In genomic region chr3:84582913-84583276, GRCm38 (mm10) we compare ENCODE assay signal across 8 mouse cellular contexts. TPM values are rescaled to one million over a fixed set of nuclear protein-coding genes. Genes with fewer than 3 reads are reported as not detected.
A peak's percentile ranks its signal among the peaks of the same experiment; 100 is the strongest.
DNase-seq lines count a peak whose midpoint lies in the region; ATAC-seq and TF ChIP-seq lines count a peak whose summit lies in the region.

No protein-coding gene starts in this region.

- H3K9ac ChIP-seq in heart, embryonic 16.5 days (ENCODE audit: low read length), result peak overlapping the region; percentile 87

- peak overlapping the region; percentile 73 for H3K4me2 ChIP-seq in heart, embryonic 16.5 days (ENCODE audit: low read depth, low read length)

- peak; percentile 3; the same call in 1 of the 2 replicates for ATAC-seq in heart, embryonic 16.5 days (replicated peaks; ENCODE audit: extremely low read depth, insufficient read depth, low FRiP score)
- peak; percentile 18 for ATAC-seq in Patski

- POLR2A ChIA-PET in Patski (lab: Charles Lee), result interaction anchor here (0.9 to 1.1 kb wide), 4 partner anchors 12 to 58 kb away, joined by 3 read pairs; no protein-coding TSS in a partner anchor

- in situ Hi-C loops in Patski (cut with MboI; ENCODE audit: low pct_unique_long_range_greater_than_20kb), result no loop called here

- no peaks in the 10 kb centered on the region for H3K9me3 ChIP-seq in heart, embryonic 16.5 days (replicated peaks; ENCODE audit: control insufficient read depth, low read length)
- no peaks in the 10 kb centered on the region for H3K9me3 ChIP-seq in hindbrain, embryonic 10.5 days
- no peaks in the 10 kb centered on the region for H3K9me3 ChIP-seq in megakaryocyte, embryonic 14.5 days

- peak overlapping the region; percentile 94 for H3K27ac ChIP-seq in heart, embryonic 16.5 days (ENCODE audit: low read length)
- H3K27ac ChIP-seq in hindbrain, embryonic 10.5 days, result peak overlapping the region; percentile 92

- no peaks in the 10 kb centered on the region for H3K36me3 ChIP-seq in heart, embryonic 16.5 days (ENCODE audit: control insufficient read depth, insufficient read depth)
- H3K36me3 ChIP-seq in hindbrain, embryonic 10.5 days, result no peaks in the 10 kb centered on the region
- no peaks in the 10 kb centered on the region for H3K36me3 ChIP-seq in megakaryocyte, embryonic 14.5 days (replicated peaks; ENCODE audit: low read length)

- no peak for TF ChIP-seq CTCF in Patski (IDR thresholded peaks at IDR 0.05)

- H3K4me1 ChIP-seq in heart, embryonic 16.5 days (ENCODE audit: control insufficient read depth, insufficient read depth, low read length), result peaks cover 54% of the 10 kb centered on the region
- peaks cover 29% of the 10 kb centered on the region for H3K4me1 ChIP-seq in hindbrain, embryonic 10.5 days (replicated peaks)
- peaks cover 63% of the 10 kb centered on the region for H3K4me1 ChIP-seq in megakaryocyte, embryonic 14.5 days

- peak overlapping the region; percentile 87 for H3K4me3 ChIP-seq in heart, embryonic 16.5 days (ENCODE audit: low read length)
- peak overlapping the region; percentile 85 for H3K4me3 ChIP-seq in hindbrain, embryonic 10.5 days
- peak overlapping the region; percentile 97 for H3K4me3 ChIP-seq in megakaryocyte, embryonic 14.5 days (replicated peaks)

- no peak for DNase-seq in heart, adult 8-10 months (ENCODE audit: low spot score)
- no peak for DNase-seq in Patski (ENCODE audit: low read depth, low spot score)
- no peak for DNase-seq in hindbrain, embryonic 10.5 days (ENCODE audit: low spot score)
- DNase-seq in thymus, adult 18-20 months, result no peak
- DNase-seq in kidney, adult 11 months, result no peak
- DNase-seq in cerebellum, adult 9-10 months, result no peak

- under 1% methylated on average over 27 of the region's 27 CpGs for WGBS in heart, embryonic 16.5 days
- under 1% methylated on average over 27 of the region's 27 CpGs for WGBS in hindbrain, embryonic 10.5 days

- no peaks in the 10 kb centered on the region for H3K27me3 ChIP-seq in heart, embryonic 16.5 days (ENCODE audit: control insufficient read depth, insufficient read depth, low read length)
- no peaks in the 10 kb centered on the region for H3K27me3 ChIP-seq in Patski
- H3K27me3 ChIP-seq in hindbrain, embryonic 10.5 days (ENCODE audit: insufficient read depth, poor library complexity, severe bottlenecking), result no peaks in the 10 kb centered on the region
- no peaks in the 10 kb centered on the region for H3K27me3 ChIP-seq in megakaryocyte, embryonic 14.5 days (replicated peaks)

- CTCF ChIA-PET in Patski (lab: Charles Lee), result interaction anchor here (0.8 to 2.1 kb wide), 7 partner anchors 9 to 41 kb away, joined by 3 to 8 read pairs (median 5); partner anchors contain the start of gene Tigd4

RNA-seq across cellular contexts. Expression of gene Arfip1, which starts 0.5 kb away (rescaled TPM):
- polyA plus RNA-seq in heart, embryonic 16.5 days (2015; fragmentation: Nextera tagmentation; extraction: Ambion mirVana), result 49.7 and 54.9 TPM in 2 replicates
- 10 to 100 TPM; 10.5 to 16.7 (median 14.3) TPM for total RNA-seq in heart, adult 8-10 months (2022)
- polyA plus RNA-seq in Patski (2021), result 107 TPM
- 24.5 and 31.5 TPM in 2 replicates for polyA plus RNA-seq in hindbrain, embryonic 10.5 days (2016; fragmentation: Nextera tagmentation; extraction: Ambion mirVana)
- 9.3 TPM in 1 of 2 replicates, not detected in the other for polyA plus RNA-seq in megakaryocyte, embryonic 14.5 days (2012; ENCODE audit: insufficient read depth, low replicate concordance)

RNA-seq across cellular contexts. Expression of gene Tigd4, which starts 10.5 kb away (rescaled TPM):
- polyA plus RNA-seq in heart, embryonic 16.5 days (2015; fragmentation: Nextera tagmentation; extraction: Ambion mirVana), result 0.36 and 0.37 TPM in 2 replicates
- under 1 TPM in 2 of 4 experiments, not detected in 2; 0.09 to 0.11 TPM for total RNA-seq in heart, adult 8-10 months (2022)
- 0.18 TPM for polyA plus RNA-seq in Patski (2021)
- not detected in 2 replicates for polyA plus RNA-seq in hindbrain, embryonic 10.5 days (2016; fragmentation: Nextera tagmentation; extraction: Ambion mirVana)
- not detected in 2 replicates for polyA plus RNA-seq in megakaryocyte, embryonic 14.5 days (2012; ENCODE audit: insufficient read depth, low replicate concordance)
